Mouse (Mus musculus): Measurements from ENCODE around the gene Phactr3. TPM values are rescaled to one million over a fixed set of nuclear protein-coding genes. Genes with fewer than 3 reads are reported as not detected.
A peak's percentile ranks its signal among the peaks of the same experiment; 100 is the strongest.
"Not testable (repeated sequence)": the region's sequence is repeated elsewhere in the genome, so short reads cannot be mapped to it uniquely, and the experiment has no call there.

The Phactr3 gene
- total RNA-seq, 2 experiments from 2014 or later, result 163 to 164 TPM

- DNase-seq (ENCODE audit: low spot score in 2 of 2), result peak in 1 of 2 experiments; percentile 29
- intact Hi-C loops (cut with DNase I), result no loop called here
Measured at GRCm38 (mm10) chr2:178304669-178305068, 185.9 kb downstream of the Phactr3 start.

- DNase-seq (ENCODE audit: low spot score in 2 of 2), result no peak
- intact Hi-C loops (cut with DNase I), result no loop called here
Measured at GRCm38 (mm10) chr2:178313539-178313938, 194.8 kb downstream of the Phactr3 start.

GRCm38 (mm10) chr2:178316281-178316680, 197.5 kb downstream of the Phactr3 start:
- intact Hi-C loops (cut with DNase I), result no loop called here
- no peak for DNase-seq (ENCODE audit: low spot score in 2 of 2)

- DNase-seq (ENCODE audit: low spot score in 2 of 2), result no peak
Measured at GRCm38 (mm10) chr2:178319766-178320165, 201.0 kb downstream of the Phactr3 start.

GRCm38 (mm10) chr2:178321271-178321670, 202.5 kb downstream of the Phactr3 start:
- DNase-seq (ENCODE audit: low spot score in 2 of 2), result peak; percentile 68 to 73

More at GRCm38 (mm10) chr2:178319766-178320165, 201.0 kb downstream of the Phactr3 start:
- intact Hi-C loops (cut with DNase I), result no loop called here

GRCm38 (mm10) chr2:178324410-178324809, 205.6 kb downstream of the Phactr3 start:
- intact Hi-C loops (cut with DNase I), result no loop called here
- peak in 1 of 2 experiments; percentile 2 for DNase-seq (ENCODE audit: low spot score in 2 of 2)

More at GRCm38 (mm10) chr2:178321271-178321670, 202.5 kb downstream of the Phactr3 start:
- intact Hi-C loops (cut with DNase I), result no loop called here

GRCm38 (mm10) chr2:178324818-178325217, 206.0 kb downstream of the Phactr3 start:
- intact Hi-C loops (cut with DNase I), result no loop called here
- peak in 1 of 2 experiments; percentile 3 for DNase-seq (ENCODE audit: low spot score in 2 of 2)

- intact Hi-C loops (cut with DNase I), result loop anchor here (2.0 kb wide), 1 partner anchor 29 kb away; no protein-coding TSS in a partner anchor
- DNase-seq (ENCODE audit: low spot score in 2 of 2), result peak in 1 of 2 experiments; percentile 3
Measured at GRCm38 (mm10) chr2:178326067-178326466, 207.3 kb downstream of the Phactr3 start.

GRCm38 (mm10) chr2:178326750-178327465, 208.1 kb downstream of the Phactr3 start:
- intact Hi-C loops (cut with DNase I), result loop anchor here (2.0 kb wide), 1 partner anchor 30 kb away; no protein-coding TSS in a partner anchor
- DNase-seq (ENCODE audit: low spot score in 2 of 2), result peak in 1 of 2 experiments; percentile 3

- DNase-seq (ENCODE audit: low spot score in 2 of 2), result peak; percentile 76 to 79
- intact Hi-C loops (cut with DNase I), result loop anchor here (2.0 kb wide), 1 partner anchor 31 kb away; no protein-coding TSS in a partner anchor
Measured at GRCm38 (mm10) chr2:178327466-178328040, 208.8 kb downstream of the Phactr3 start.

GRCm38 (mm10) chr2:178329551-178329950, 210.8 kb downstream of the Phactr3 start:
- intact Hi-C loops (cut with DNase I), result no loop called here
- DNase-seq (ENCODE audit: low spot score in 2 of 2), result peak; percentile 39 to 48

- no peak for DNase-seq (ENCODE audit: low spot score in 2 of 2)
- intact Hi-C loops (cut with DNase I), result no loop called here
Measured at GRCm38 (mm10) chr2:178329986-178330385, 211.2 kb downstream of the Phactr3 start.

GRCm38 (mm10) chr2:178337878-178338277, 219.1 kb downstream of the Phactr3 start:
- intact Hi-C loops (cut with DNase I), result loop anchor here (2.0 kb wide), 3 partner anchors 51 to 239 kb away; no protein-coding TSS in a partner anchor
- DNase-seq (ENCODE audit: low spot score in 2 of 2), result no peak

- intact Hi-C loops (cut with DNase I), result loop anchor here (2.0 kb wide), 2 partner anchors 52 to 202 kb away; no protein-coding TSS in a partner anchor
- DNase-seq (ENCODE audit: low spot score in 2 of 2), result no peak
Measured at GRCm38 (mm10) chr2:178339044-178339443, 220.3 kb downstream of the Phactr3 start.

GRCm38 (mm10) chr2:178342105-178342504, 223.3 kb downstream of the Phactr3 start:
- intact Hi-C loops (cut with DNase I); DNase-seq (ENCODE audit: low spot score in 2 of 2): not testable (repeated sequence)

GRCm38 (mm10) chr2:178342597-178342996, 223.8 kb downstream of the Phactr3 start:
- intact Hi-C loops (cut with DNase I), result no loop called here
- DNase-seq (ENCODE audit: low spot score in 2 of 2), result no peak

Other genes starting within 250 kb of the Phactr3 start
- 1 to 10 TPM; 5.3 to 6.4 TPM for gene Gm14327, start 221.9 kb upstream of the Phactr3 start, total RNA-seq (2021)
- 1 to 10 TPM in 1 of 2 experiments, under 1 TPM in 1; 0.84 to 1.1 TPM for gene Zfp972, start 193.4 kb upstream of the Phactr3 start, total RNA-seq (2021)
- 10 to 100 TPM; 48.8 to 50.2 TPM for gene Gm14326, start 161.7 kb upstream of the Phactr3 start, total RNA-seq (2021)
- 10 to 100 TPM; 19.6 to 22.0 TPM for gene Zfp971, start 95.7 kb upstream of the Phactr3 start, total RNA-seq (2021)
- gene Zfp931, start 40.5 kb upstream of the Phactr3 start, total RNA-seq (2021), result 10 to 100 TPM; 18.6 to 24.1 TPM